Mouse (Mus musculus): Measurements from ENCODE around the gene Smg6.

Smg6 gene

GRCm38 (mm10) chr11:75108909-75109308, 183.3 kb downstream of the Smg6 start:
- DNase-seq (ENCODE audit: low spot score in 2 of 2), result no peak

- DNase-seq (ENCODE audit: low spot score in 2 of 2), result no peak
These were observed 190.8 kb downstream of the Smg6 start for GRCm38 (mm10) chr11:75116379-75116778.

GRCm38 (mm10) chr11:75118141-75118540, 192.5 kb downstream of the Smg6 start:
- no peak for DNase-seq (ENCODE audit: low spot score in 2 of 2)

GRCm38 (mm10) chr11:75119298-75119697, 193.7 kb downstream of the Smg6 start:
- peak; percentile 52 to 73 for DNase-seq (ENCODE audit: low spot score in 2 of 2)

GRCm38 (mm10) chr11:75119841-75120240, 194.2 kb downstream of the Smg6 start:
- DNase-seq (ENCODE audit: low spot score in 2 of 2), result no peak

- no peak for DNase-seq (ENCODE audit: low spot score in 2 of 2)
These were observed 195.7 kb downstream of the Smg6 start for GRCm38 (mm10) chr11:75121348-75121747.

- no peak for DNase-seq (ENCODE audit: low spot score in 2 of 2)
These were observed 198.8 kb downstream of the Smg6 start for GRCm38 (mm10) chr11:75124406-75124805.

- DNase-seq (ENCODE audit: low spot score in 2 of 2), result no peak
These were observed 200.8 kb downstream of the Smg6 start for GRCm38 (mm10) chr11:75126384-75126783.

GRCm38 (mm10) chr11:75129481-75129880, 203.9 kb downstream of the Smg6 start:
- DNase-seq (ENCODE audit: low spot score in 2 of 2), result no peak

GRCm38 (mm10) chr11:75131300-75131699, 205.7 kb downstream of the Smg6 start:
- DNase-seq (ENCODE audit: low spot score in 2 of 2), result no peak

- DNase-seq (ENCODE audit: low spot score in 2 of 2), result peak in 1 of 2 experiments; percentile 66
These were observed 206.7 kb downstream of the Smg6 start for GRCm38 (mm10) chr11:75132278-75132677.

GRCm38 (mm10) chr11:75133391-75133790, 207.8 kb downstream of the Smg6 start:
- DNase-seq (ENCODE audit: low spot score in 2 of 2), result no peak

- no peak for DNase-seq (ENCODE audit: low spot score in 2 of 2)
These were observed 208.3 kb downstream of the Smg6 start for GRCm38 (mm10) chr11:75133951-75134350.

GRCm38 (mm10) chr11:75134485-75135068, 209.0 kb downstream of the Smg6 start:
- DNase-seq (ENCODE audit: low spot score in 2 of 2), result no peak

- no peak for DNase-seq (ENCODE audit: low spot score in 2 of 2)
These were observed 209.7 kb downstream of the Smg6 start for GRCm38 (mm10) chr11:75135358-75135757.

- no peak for DNase-seq (ENCODE audit: low spot score in 2 of 2)
These were observed 211.2 kb downstream of the Smg6 start for GRCm38 (mm10) chr11:75136666-75137398.

GRCm38 (mm10) chr11:75139122-75139963, 213.7 kb downstream of the Smg6 start:
- DNase-seq (ENCODE audit: low spot score in 2 of 2), result no peak

- DNase-seq (ENCODE audit: low spot score in 2 of 2), result no peak
These were observed 214.8 kb downstream of the Smg6 start for GRCm38 (mm10) chr11:75140431-75140830.

GRCm38 (mm10) chr11:75141038-75141437, 215.4 kb downstream of the Smg6 start:
- no peak for DNase-seq (ENCODE audit: low spot score in 2 of 2)

GRCm38 (mm10) chr11:75141913-75142312, 216.3 kb downstream of the Smg6 start:
- no peak for DNase-seq (ENCODE audit: low spot score in 2 of 2)

- no peak for DNase-seq (ENCODE audit: low spot score in 2 of 2)
These were observed 217.1 kb downstream of the Smg6 start for GRCm38 (mm10) chr11:75142749-75143148.

GRCm38 (mm10) chr11:75145841-75146240, 220.2 kb downstream of the Smg6 start:
- no peak for DNase-seq (ENCODE audit: low spot score in 2 of 2)
